Mouse (Mus musculus): ENCODE measurements around the gene Gm16223. TPM values are rescaled to one million over a fixed set of nuclear protein-coding genes. Genes with fewer than 3 reads are reported as not detected.

Gene Gm16223
- not detected in 2 replicates for total RNA-seq (2017)

- no peak for ATAC-seq (replicated peaks in 1 of 2; ENCODE audit: insufficient read depth in 1 of 2, low FRiP score in 2 of 2, low TSS enrichment in 1 of 2, low read depth in 1 of 2, poor library complexity in 2 of 2, severe bottlenecking in 2 of 2)
These were observed at the start of gene Gm16223 for GRCm38 (mm10) chr5:42067476-42068187. Gene Gm16223, plus strand, starts transcription at chr5:42067960.

- no peak for ATAC-seq (replicated peaks in 1 of 2; ENCODE audit: insufficient read depth in 1 of 2, low FRiP score in 2 of 2, low TSS enrichment in 1 of 2, low read depth in 1 of 2, poor library complexity in 2 of 2, severe bottlenecking in 2 of 2)
These were observed 45.7 kb upstream of the Gm16223 start for GRCm38 (mm10) chr5:42022029-42022428.

GRCm38 (mm10) chr5:42023521-42023920 is 44.2 kb upstream of the Gm16223 start:
- ATAC-seq (replicated peaks in 1 of 2; ENCODE audit: insufficient read depth in 1 of 2, low FRiP score in 2 of 2, low TSS enrichment in 1 of 2, low read depth in 1 of 2, poor library complexity in 2 of 2, severe bottlenecking in 2 of 2): no peak

GRCm38 (mm10) chr5:42036388-42037082 is 31.2 kb upstream of the Gm16223 start:
- no peak for ATAC-seq (replicated peaks in 1 of 2; ENCODE audit: insufficient read depth in 1 of 2, low FRiP score in 2 of 2, low TSS enrichment in 1 of 2, low read depth in 1 of 2, poor library complexity in 2 of 2, severe bottlenecking in 2 of 2)

- ATAC-seq (replicated peaks in 1 of 2; ENCODE audit: insufficient read depth in 1 of 2, low FRiP score in 2 of 2, low TSS enrichment in 1 of 2, low read depth in 1 of 2, poor library complexity in 2 of 2, severe bottlenecking in 2 of 2): no peak
These were observed 13.1 kb upstream of the Gm16223 start for GRCm38 (mm10) chr5:42054636-42055035.

GRCm38 (mm10) chr5:42055151-42055550 is 12.6 kb upstream of the Gm16223 start:
- ATAC-seq (replicated peaks in 1 of 2; ENCODE audit: insufficient read depth in 1 of 2, low FRiP score in 2 of 2, low TSS enrichment in 1 of 2, low read depth in 1 of 2, poor library complexity in 2 of 2, severe bottlenecking in 2 of 2): no peak

GRCm38 (mm10) chr5:42065090-42065489 is 2.7 kb upstream of the Gm16223 start:
- ATAC-seq (replicated peaks in 1 of 2; ENCODE audit: insufficient read depth in 1 of 2, low FRiP score in 2 of 2, low TSS enrichment in 1 of 2, low read depth in 1 of 2, poor library complexity in 2 of 2, severe bottlenecking in 2 of 2): no peak

GRCm38 (mm10) chr5:42067075-42067474 is 685 bp upstream of the Gm16223 start:
- no peak for ATAC-seq (replicated peaks in 1 of 2; ENCODE audit: insufficient read depth in 1 of 2, low FRiP score in 2 of 2, low TSS enrichment in 1 of 2, low read depth in 1 of 2, poor library complexity in 2 of 2, severe bottlenecking in 2 of 2)

- no peak for ATAC-seq (replicated peaks in 1 of 2; ENCODE audit: insufficient read depth in 1 of 2, low FRiP score in 2 of 2, low TSS enrichment in 1 of 2, low read depth in 1 of 2, poor library complexity in 2 of 2, severe bottlenecking in 2 of 2)
These were observed 424 bp downstream of the Gm16223 start for GRCm38 (mm10) chr5:42068188-42068579.

- no peak for ATAC-seq (replicated peaks in 1 of 2; ENCODE audit: insufficient read depth in 1 of 2, low FRiP score in 2 of 2, low TSS enrichment in 1 of 2, low read depth in 1 of 2, poor library complexity in 2 of 2, severe bottlenecking in 2 of 2)
These were observed 49.0 kb downstream of the Gm16223 start for GRCm38 (mm10) chr5:42116586-42117346.

GRCm38 (mm10) chr5:42125562-42125961 is 57.8 kb downstream of the Gm16223 start:
- ATAC-seq (replicated peaks in 1 of 2; ENCODE audit: insufficient read depth in 1 of 2, low FRiP score in 2 of 2, low TSS enrichment in 1 of 2, low read depth in 1 of 2, poor library complexity in 2 of 2, severe bottlenecking in 2 of 2): no peak

GRCm38 (mm10) chr5:42155626-42156025 is 87.9 kb downstream of the Gm16223 start:
- no peak for ATAC-seq (replicated peaks in 1 of 2; ENCODE audit: insufficient read depth in 1 of 2, low FRiP score in 2 of 2, low TSS enrichment in 1 of 2, low read depth in 1 of 2, poor library complexity in 2 of 2, severe bottlenecking in 2 of 2)

GRCm38 (mm10) chr5:42164731-42165130 is 97.0 kb downstream of the Gm16223 start:
- no peak for ATAC-seq (replicated peaks in 1 of 2; ENCODE audit: insufficient read depth in 1 of 2, low FRiP score in 2 of 2, low TSS enrichment in 1 of 2, low read depth in 1 of 2, poor library complexity in 2 of 2, severe bottlenecking in 2 of 2)

- no peak for ATAC-seq (replicated peaks in 1 of 2; ENCODE audit: insufficient read depth in 1 of 2, low FRiP score in 2 of 2, low TSS enrichment in 1 of 2, low read depth in 1 of 2, poor library complexity in 2 of 2, severe bottlenecking in 2 of 2)
These were observed 98.6 kb downstream of the Gm16223 start for GRCm38 (mm10) chr5:42166311-42166710.

GRCm38 (mm10) chr5:42168071-42168470 is 100.3 kb downstream of the Gm16223 start:
- no peak for ATAC-seq (replicated peaks in 1 of 2; ENCODE audit: insufficient read depth in 1 of 2, low FRiP score in 2 of 2, low TSS enrichment in 1 of 2, low read depth in 1 of 2, poor library complexity in 2 of 2, severe bottlenecking in 2 of 2)

GRCm38 (mm10) chr5:42168785-42169184 is 101.0 kb downstream of the Gm16223 start:
- no peak for ATAC-seq (replicated peaks in 1 of 2; ENCODE audit: insufficient read depth in 1 of 2, low FRiP score in 2 of 2, low TSS enrichment in 1 of 2, low read depth in 1 of 2, poor library complexity in 2 of 2, severe bottlenecking in 2 of 2)

- ATAC-seq (replicated peaks in 1 of 2; ENCODE audit: insufficient read depth in 1 of 2, low FRiP score in 2 of 2, low TSS enrichment in 1 of 2, low read depth in 1 of 2, poor library complexity in 2 of 2, severe bottlenecking in 2 of 2): no peak
These were observed 106.3 kb downstream of the Gm16223 start for GRCm38 (mm10) chr5:42174109-42174508.

GRCm38 (mm10) chr5:42175424-42175823 is 107.7 kb downstream of the Gm16223 start:
- ATAC-seq (replicated peaks in 1 of 2; ENCODE audit: insufficient read depth in 1 of 2, low FRiP score in 2 of 2, low TSS enrichment in 1 of 2, low read depth in 1 of 2, poor library complexity in 2 of 2, severe bottlenecking in 2 of 2): no peak

All from hematopoietic stem cell, adult 5-6 weeks (primary cell).